ENCODE assay signal across 12 mouse cellular contexts in genomic region chrX:10694455-10695180, GRCm38 (mm10).
"Had no signal": no experiment of that assay in that cellular context is flagged by ENCODE, and none has a peak within 500 bp of the region (broad histone marks: within the 10 kb centered on the region; RNA-seq: fewer than 3 reads in every experiment).

No protein-coding gene starts in this region.

- H3K4me1 ChIP-seq: hindbrain, embryonic 15.5 days; limb, embryonic 13.5 days; midbrain, embryonic 15.5 days; neural tube, embryonic 12.5 days had no signal

- H3K36me3 ChIP-seq: hindbrain, embryonic 15.5 days; limb, embryonic 13.5 days; midbrain, embryonic 15.5 days; neural tube, embryonic 12.5 days had no signal

- DNase-seq: left cerebral cortex, postnatal 4 days; lung, adult 18-20 months; lung, postnatal 10 days; thymus, adult 18-20 months; thymus, postnatal 14 days had no signal

- H3K9me3 ChIP-seq: hindbrain, embryonic 15.5 days; limb, embryonic 13.5 days; midbrain, embryonic 15.5 days; neural tube, embryonic 12.5 days had no signal

- ATAC-seq: intestine, embryonic 16.5 days; midbrain, embryonic 15.5 days had no signal

- H3K4me2 ChIP-seq: hindbrain, embryonic 15.5 days; limb, embryonic 13.5 days; midbrain, embryonic 11.5 days; midbrain, embryonic 15.5 days; neural tube, embryonic 12.5 days had no signal

- H3K4me3 ChIP-seq: hindbrain, embryonic 15.5 days; limb, embryonic 13.5 days; midbrain, embryonic 15.5 days; neural tube, embryonic 12.5 days had no signal

- H3K27ac ChIP-seq: hindbrain, embryonic 15.5 days; limb, embryonic 13.5 days; liver, embryonic 14.5 days; midbrain, embryonic 15.5 days; neural tube, embryonic 12.5 days had no signal

- H3K27me3 ChIP-seq: hindbrain, embryonic 15.5 days; limb, embryonic 13.5 days; midbrain, embryonic 15.5 days; neural tube, embryonic 12.5 days had no signal

- H3K9ac ChIP-seq: hindbrain, embryonic 15.5 days; limb, embryonic 13.5 days; liver, embryonic 14.5 days; midbrain, embryonic 15.5 days; neural tube, embryonic 12.5 days had no signal
